Mouse (Mus musculus) thymus, adult 2 months (tissue): ENCODE measurements around the gene Slc25a10.

ENCODE experiments used
- CTCF ChIP-seq: fragments of 200-500 bp; IDR thresholded peaks from 2 replicates; pipeline ENCODE4 v1.5.1; 2012; ENCODE audit warnings: mild to moderate bottlenecking, control low read depth, low read length, moderate library complexity, borderline replicate concordance; ENCODE audit not compliant: control insufficient read depth, poor library complexity, insufficient read depth; ENCODE audit errors: extremely low read depth
- POLR2A ChIP-seq: fragments of 200-500 bp; IDR thresholded peaks from 2 replicates; pipeline ENCODE4 v1.6.1; 2012; ENCODE audit warnings: mild to moderate bottlenecking, low read length, control low read depth, moderate library complexity; ENCODE audit not compliant: control insufficient read depth, poor library complexity, insufficient read depth; ENCODE audit errors: extremely low read depth

DNA sequence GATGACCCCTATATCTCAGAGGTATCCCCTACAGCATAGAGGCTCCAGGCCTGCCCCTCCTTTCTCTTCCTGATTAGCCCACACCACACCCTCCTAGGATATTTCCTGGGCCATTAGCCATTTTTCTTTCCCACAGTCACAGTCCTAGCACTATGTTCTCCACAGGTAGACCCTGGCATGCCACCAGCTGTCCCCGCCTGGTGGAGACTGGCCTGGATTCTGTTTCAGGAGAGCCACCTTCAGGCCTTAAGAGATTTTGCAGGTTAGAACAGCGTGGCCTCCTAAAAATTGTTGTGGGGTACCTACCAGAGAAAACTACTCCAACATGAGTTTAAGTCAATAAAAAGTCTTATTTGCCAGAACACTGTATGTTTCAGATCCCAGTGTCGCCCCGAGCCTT lies 15.3 kb downstream of the Slc25a10 start:
- peak; percentile 61; the same call in 1 of the 2 replicates for TF ChIP-seq CTCF
- TF ChIP-seq POLR2A: no peak
